Mouse (Mus musculus) layer of hippocampus, postnatal 14 days (tissue): ENCODE data around the gene Dhps. TPM values are rescaled to one million over a fixed set of nuclear protein-coding genes. Genes with fewer than 3 reads are reported as not detected.
"Not testable (repeated sequence)": the region's sequence is repeated elsewhere in the genome, so short reads cannot be mapped to it uniquely, and the experiment has no call there.

Source experiments
- DNase-seq, 2 experiments: peaks; one replicate each; pipeline ENCODE4 v3.0.0; 2021 to 2022; ENCODE audit warnings: low spot score in 2 of 2, mixed read lengths in 1 of 2
- total RNA-seq, 2 experiments: library from RNA; stranded (reverse); gene quantifications; 2 replicates each; pipeline ENCODE4 v1.2.3; 2021

Dhps gene
- total RNA-seq, 2 experiments from 2014 or later = 63.8 to 67.4 TPM

- peak; percentile 85 to 95 for DNase-seq
These were observed 11.5 kb upstream of the Dhps start, which contains the start of gene Fbxw9 for GRCm38 (mm10) chr8:85059879-85060616. TSS of gene Fbxw9 (plus strand) at chr8:85060055.

DNA sequence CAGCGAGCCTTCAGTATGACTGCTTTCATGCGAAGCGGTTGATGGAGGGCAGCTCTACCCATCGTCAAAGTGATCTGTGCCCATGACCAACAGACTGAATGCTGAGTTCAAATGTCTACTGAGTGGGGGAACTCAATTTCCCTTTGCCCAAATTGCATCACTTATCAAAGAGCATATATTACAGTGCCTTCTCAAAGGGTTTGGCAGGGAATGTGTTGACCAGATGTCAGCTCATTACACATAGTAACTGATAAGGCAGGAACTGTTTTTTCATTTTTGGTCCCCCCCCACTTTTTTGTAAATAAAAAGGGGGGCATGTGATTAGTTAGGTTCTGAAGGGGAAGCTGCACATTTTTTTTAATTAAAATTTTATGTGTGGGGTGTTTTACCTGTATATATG lies 9.0 kb upstream of the Dhps start:
- no peak for DNase-seq

DNA sequence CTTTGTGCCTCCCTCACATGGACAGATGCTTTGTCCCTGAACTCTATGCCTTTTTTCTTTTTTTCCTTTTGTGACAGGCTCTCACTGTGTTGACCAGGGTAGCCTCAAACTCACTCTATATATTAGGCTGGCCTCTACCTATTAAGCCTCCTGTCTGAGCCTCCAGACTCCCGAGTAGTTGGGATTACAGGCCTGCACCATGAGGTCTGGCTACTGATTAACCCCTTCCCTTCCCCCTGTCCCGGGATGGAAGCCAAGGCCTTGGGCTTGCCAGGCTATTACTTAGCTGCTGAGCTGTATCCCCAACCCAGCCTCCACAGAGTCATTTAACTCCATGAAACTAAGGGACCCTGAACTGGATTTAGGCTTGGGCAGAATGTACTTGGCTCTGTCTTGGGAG lies 6.3 kb upstream of the Dhps start:
- no peak for DNase-seq

- no peak for DNase-seq
These were observed 4.4 kb upstream of the Dhps start for GRCm38 (mm10) chr8:85067155-85067554.

- no peak for DNase-seq
These were observed 3.6 kb upstream of the Dhps start, which contains the start of gene Gm5741 for GRCm38 (mm10) chr8:85067982-85068381. TSS of gene Gm5741 (minus strand) at chr8:85067982.

- DNase-seq = no peak
These were observed 516 bp upstream of the Dhps start for GRCm38 (mm10) chr8:85071041-85071440.

DNA sequence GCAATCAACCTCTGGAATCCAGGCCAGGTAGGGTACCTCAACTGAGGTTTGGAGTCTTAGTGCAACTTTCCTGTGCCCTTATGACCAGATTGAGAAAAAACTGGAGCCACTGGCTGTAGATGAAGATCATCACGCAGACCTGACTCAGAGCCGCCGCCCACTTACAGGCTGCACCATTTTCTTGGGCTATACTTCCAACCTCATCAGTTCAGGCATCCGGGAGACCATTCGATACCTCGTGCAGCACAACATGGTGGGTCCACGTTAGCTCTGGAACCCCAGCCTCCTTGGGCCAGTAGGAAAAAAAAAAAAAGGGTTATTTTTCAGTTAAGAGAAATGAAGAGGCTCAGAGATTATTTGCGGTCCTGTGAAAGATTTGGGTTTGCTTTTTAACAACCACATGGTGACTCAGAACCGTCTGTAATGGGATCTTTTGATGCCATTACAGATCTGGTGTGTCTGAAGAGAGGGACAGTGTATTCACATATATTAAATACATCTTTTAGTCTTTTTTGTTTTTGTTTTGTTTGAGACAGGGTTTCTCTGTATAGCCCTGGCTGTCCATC lies 890 bp downstream of the Dhps start:
- DNase-seq = no peak

- DNase-seq = no peak
These were observed 1.6 kb downstream of the Dhps start for GRCm38 (mm10) chr8:85073041-85073612.

DNA sequence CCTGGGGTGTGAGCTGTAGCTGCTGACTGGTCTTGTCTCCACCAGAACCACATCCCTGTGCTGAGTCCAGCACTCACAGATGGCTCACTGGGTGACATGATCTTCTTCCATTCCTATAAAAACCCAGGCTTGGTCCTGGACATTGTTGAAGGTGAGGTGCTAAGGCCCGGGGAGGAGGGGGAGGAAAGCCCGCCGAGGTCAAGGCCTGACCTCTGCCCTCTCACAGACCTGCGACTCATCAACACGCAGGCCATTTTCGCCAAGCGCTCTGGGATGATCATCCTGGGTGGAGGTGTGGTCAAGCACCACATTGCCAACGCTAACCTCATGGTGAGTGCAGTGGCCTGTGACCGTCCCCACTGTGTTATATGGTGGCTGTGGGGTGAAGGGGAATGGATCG lies 2.6 kb downstream of the Dhps start:
- no peak for DNase-seq

DNA sequence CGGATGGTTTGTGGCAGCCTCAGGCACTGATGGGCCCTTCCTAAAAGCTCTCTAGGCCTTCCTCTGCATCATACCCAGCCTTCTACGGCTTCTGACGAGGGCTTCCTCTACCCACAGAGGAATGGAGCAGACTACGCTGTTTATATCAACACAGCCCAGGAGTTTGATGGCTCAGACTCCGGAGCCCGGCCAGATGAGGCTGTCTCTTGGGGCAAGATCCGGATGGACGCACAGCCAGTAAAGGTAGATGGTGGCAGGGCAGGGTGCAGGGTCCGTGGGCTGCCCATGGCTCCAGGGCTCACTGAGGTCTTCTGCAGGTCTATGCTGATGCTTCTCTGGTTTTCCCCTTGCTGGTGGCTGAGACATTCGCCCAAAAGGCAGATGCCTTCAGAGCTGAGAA lies 3.1 kb downstream of the Dhps start:
- no peak for DNase-seq

- DNase-seq = no peak
These were observed 4.4 kb downstream of the Dhps start for GRCm38 (mm10) chr8:85076001-85076400.

DNA sequence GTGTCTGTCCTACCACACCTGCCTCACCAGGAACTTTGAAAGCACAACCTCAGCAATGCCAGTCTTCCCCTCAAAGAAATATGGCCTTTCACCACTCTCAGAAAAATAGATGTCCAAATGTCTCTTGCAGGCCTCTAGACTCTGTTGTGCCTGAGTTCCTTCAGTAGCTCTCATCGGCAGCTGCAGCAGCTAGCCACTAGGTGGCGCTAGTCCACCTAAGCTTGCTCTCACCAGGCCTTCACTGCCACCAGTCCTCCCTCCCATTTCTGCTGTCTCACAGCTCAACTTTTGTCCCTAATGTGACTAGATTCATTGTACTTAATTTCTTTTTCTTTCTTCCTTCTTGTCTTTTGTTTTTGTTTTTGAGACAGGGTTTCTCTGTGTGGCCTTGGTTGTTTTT lies 5.4 kb downstream of the Dhps start:
- DNase-seq = peak; percentile 76 to 87

DNA sequence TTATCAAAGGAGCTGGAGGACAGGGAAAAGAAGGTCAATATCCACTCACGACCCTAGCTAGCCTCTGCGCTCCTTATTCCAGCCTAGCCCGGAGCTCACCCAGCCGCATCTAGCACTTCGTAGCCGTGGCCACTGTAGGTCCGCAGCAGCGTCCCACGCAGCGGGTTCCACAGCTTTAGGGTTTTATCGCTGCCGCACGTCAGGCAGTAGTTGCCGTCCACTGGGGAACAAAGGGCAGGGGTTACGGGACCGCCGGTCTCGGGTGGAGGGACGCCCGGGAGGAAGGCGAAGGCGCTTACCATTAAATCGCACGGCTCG lies 8.6 kb downstream of the Dhps start:
- no peak for DNase-seq

DNA sequence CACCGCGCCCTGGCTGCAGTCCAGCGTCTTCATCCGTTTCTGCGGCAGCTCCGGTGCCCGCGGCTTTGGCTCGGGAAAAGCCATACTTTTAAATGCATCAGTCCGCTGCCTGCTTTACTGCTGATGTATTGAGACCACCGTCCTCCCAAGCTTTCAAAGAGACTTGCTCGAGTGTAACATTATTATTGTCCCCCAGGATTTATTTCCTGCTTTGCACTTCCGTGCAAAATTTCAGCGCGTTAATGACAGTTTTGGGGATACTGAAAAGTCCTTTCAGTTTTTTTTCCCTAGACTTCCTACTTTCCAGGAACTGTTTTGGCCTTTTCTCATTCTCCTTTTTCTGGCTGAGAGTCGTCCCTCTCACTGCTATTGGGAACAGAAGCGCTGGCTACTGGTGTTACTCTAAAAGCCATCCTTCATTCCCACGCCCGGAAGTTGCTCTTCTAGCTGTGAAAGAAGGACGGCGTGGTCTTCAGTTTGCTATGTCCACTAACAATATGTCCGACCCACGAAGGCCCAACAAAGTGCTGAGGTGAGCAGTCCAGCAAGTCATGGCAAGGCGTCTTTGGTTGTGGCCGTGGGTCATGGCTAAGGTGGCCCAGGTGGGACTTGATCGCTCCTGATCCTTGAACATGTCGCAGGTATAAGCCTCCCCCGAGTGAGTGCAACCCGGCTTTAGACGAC lies 9.1 kb downstream of the Dhps start, which contains the start of gene Wdr83os:
Wdr83os (plus strand) TSS at position 209 of the 684 bp plus-strand sequence.
- DNase-seq = peak; percentile 68 to 72

GRCm38 (mm10) chr8:85081216-85081555 lies 9.6 kb downstream of the Dhps start, which contains the start of gene Wdr83:
TSS of gene Wdr83 (minus strand) at chr8:85081306.
- DNase-seq = no peak

- DNase-seq = not testable (repeated sequence)
These were observed 10.6 kb downstream of the Dhps start for GRCm38 (mm10) chr8:85082169-85082568.

DNA sequence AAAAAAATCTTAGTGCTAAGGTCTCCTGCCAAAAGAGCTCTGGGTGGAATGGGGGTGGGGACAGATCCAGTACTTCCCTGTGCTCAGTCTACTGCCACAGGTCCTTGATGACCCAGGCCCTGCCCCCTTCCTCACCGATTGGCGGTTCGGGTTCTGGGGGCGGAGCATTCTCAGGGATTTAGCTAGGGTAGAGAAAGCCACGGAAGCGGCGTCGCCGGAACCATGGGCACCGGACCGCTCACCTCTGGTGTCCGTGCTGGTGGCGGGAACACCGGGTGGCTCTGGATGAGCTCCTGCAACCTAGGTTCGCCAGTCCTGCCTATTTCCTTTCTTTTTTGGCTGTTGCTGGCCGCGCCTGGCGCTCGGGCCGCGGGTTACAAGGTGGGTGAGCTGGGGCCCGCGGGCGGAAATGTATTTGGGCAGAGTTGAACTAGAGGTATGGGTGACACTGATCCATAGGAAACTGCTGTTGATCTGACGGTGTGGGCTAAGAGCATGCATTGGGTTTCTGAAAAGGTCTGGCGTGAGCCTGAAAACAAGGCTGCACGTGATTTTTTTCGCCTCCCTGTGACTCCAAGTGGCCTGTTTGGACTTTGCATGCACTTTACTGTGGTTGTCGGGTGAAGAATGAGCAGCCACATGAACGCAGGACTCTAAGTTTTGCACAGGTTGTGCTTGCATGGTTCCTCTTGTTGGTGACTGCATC lies 11.7 kb downstream of the Dhps start, which contains the start of gene Man2b1:
Man2b1 (plus strand) TSS at position 163 of the 706 bp plus-strand sequence.
- peak; percentile 75 to 92 for DNase-seq

DNA sequence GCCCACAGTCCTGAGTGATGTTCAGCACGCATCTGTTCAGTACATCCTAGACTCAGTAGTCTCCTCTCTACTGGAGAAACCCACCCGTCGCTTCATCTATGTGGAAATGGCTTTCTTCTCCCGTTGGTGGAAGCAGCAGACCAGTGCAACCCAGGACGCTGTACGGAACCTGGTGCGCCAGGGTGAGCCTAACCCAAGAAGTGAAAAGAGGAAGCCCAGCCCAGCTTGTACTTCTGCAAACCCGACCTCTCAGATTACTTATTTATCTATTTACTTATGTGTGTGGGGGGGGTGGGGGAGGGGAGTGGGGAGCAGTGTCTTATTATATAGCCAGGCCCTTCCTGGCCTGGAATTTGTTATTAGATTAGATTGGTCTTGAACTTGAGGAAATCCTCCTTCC lies 13.1 kb downstream of the Dhps start:
- DNase-seq = no peak

DNA sequence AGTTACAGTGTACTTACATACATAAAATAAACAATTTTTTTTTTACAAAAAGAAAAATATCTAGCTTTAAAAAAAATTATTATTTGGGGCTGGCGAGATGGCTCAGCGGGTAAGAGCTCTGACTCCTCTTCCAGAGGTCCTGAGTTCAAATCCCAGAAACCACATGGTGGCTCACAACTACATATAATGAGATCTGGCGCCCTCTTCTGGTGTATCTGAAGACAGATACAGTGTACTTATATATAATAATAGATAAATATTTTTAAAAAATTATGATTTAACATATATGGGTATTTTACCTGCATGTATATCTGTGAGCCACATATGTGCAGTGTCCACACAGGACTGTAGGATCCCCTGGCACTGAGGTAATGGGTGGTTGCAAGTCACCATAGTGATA lies 14.7 kb downstream of the Dhps start:
- no peak for DNase-seq

DNA sequence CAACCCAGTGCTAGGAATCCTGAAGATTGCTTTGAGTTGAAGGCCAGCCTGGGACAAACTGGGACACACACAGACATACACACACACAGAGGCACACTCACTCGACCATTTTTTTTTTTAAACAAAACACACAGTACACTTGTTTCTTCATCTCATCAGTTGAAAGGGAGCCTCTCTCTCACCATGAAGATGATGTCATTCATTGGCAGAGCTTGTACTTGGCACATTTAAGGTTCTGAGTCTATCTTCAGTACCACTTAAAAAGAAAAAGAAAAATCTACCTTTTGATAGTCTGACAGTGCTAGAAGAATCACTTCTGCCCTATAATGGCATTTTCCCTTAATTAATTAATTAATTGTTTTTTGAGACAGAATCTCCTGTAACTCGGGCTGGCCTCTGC lies 17.2 kb downstream of the Dhps start:
- no peak for DNase-seq

GRCm38 (mm10) chr8:85090856-85091255 lies 19.3 kb downstream of the Dhps start:
- DNase-seq = no peak
